Mouse (Mus musculus) megakaryocyte, embryonic 14.5 days (primary cell): ENCODE data around the gene Dnm1.
"Not testable (repeated sequence)": the region's sequence is repeated elsewhere in the genome, so short reads cannot be mapped to it uniquely, and the experiment has no call there.

ENCODE experiments used
- FLI1 ChIP-seq: IDR thresholded peaks from 2 replicates; pipeline ENCODE4 v1.6.1; 2012; ENCODE audit warnings: low read length, inconsistent platforms, mixed read lengths
- GATA1 ChIP-seq: IDR thresholded peaks from 3 replicates; pipeline ENCODE4 v1.6.1; 2012; ENCODE audit warnings: mixed read lengths, low read length, inconsistent platforms, borderline replicate concordance

GRCm38 (mm10) chr2:32295842-32296241 lies 57.3 kb downstream of the Dnm1 start:
- not testable (repeated sequence) for TF ChIP-seq GATA1, FLI1
